In the genomic region with DNA sequence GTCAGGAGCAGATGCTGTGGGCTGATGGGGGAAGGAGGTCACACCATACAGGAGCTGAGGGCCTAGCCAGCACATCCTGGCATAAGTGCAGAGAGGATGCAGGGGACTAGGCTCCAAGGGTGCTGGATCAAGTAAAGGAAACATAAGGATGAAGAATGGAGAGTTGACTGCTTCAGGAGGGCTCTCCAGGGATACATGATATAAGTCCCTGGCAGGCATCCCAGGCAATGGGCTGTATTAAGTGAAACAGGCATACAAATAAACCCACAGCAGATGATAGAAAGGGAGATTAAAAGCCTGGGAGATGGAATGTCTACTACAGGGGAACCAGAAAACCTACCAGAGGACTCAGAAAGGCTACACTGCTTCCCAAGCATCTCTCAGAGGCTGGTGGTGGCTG, we compare ENCODE assay signal across 33 mouse cellular contexts. TPM values are rescaled to one million over a fixed set of nuclear protein-coding genes. Genes with fewer than 3 reads are reported as not detected.
DNase-seq lines count a peak whose midpoint lies in the region; ATAC-seq and TF ChIP-seq lines count a peak whose summit lies in the region.
"Had no signal": no experiment of that assay in that cellular context is flagged by ENCODE, and none has a peak within 500 bp of the region (broad histone marks: within the 10 kb centered on the region; RNA-seq: fewer than 3 reads in every experiment).

No protein-coding gene starts in this region.

- no peak for TF ChIP-seq POLR2A in limb, embryonic 14.5 days (IDR thresholded peaks at IDR 0.05; ENCODE audit: borderline replicate concordance, extremely low read depth, insufficient read depth, insufficient read length)

- TF ChIP-seq CTCF in hindbrain, postnatal 0 days (IDR thresholded peaks at IDR 0.05; ENCODE audit: low read depth) = no peak

- H3K27me3 ChIP-seq in hindbrain, postnatal 0 days (ENCODE audit: insufficient read depth, low read length) = no peaks in the 10 kb centered on the region
- no peaks in the 10 kb centered on the region for H3K27me3 ChIP-seq in hindbrain, embryonic 13.5 days
- H3K27me3 ChIP-seq in limb, embryonic 13.5 days = no peaks in the 10 kb centered on the region
- H3K27me3 ChIP-seq in limb, embryonic 10.5 days (ENCODE audit: low read depth, poor library complexity, severe bottlenecking) = no peaks in the 10 kb centered on the region
- H3K27me3 ChIP-seq in limb, embryonic 14.5 days (ENCODE audit: control insufficient read depth, insufficient read depth, low read length) = no peaks in the 10 kb centered on the region
- H3K27me3 ChIP-seq: CH12.LX; forebrain, embryonic 15.5 days; heart, embryonic 13.5 days; kidney, embryonic 15.5 days; limb, embryonic 15.5 days; liver, embryonic 13.5 days; midbrain, embryonic 12.5 days had no signal

- H3K36me3 ChIP-seq in hindbrain, postnatal 0 days (ENCODE audit: insufficient read depth, low read length) = no peaks in the 10 kb centered on the region
- no peaks in the 10 kb centered on the region for H3K36me3 ChIP-seq in hindbrain, embryonic 13.5 days
- no peaks in the 10 kb centered on the region for H3K36me3 ChIP-seq in limb, embryonic 13.5 days
- H3K36me3 ChIP-seq in limb, embryonic 10.5 days = no peaks in the 10 kb centered on the region
- H3K36me3 ChIP-seq in limb, embryonic 14.5 days (ENCODE audit: control insufficient read depth, insufficient read depth, low read length) = no peaks in the 10 kb centered on the region
- H3K36me3 ChIP-seq: forebrain, embryonic 15.5 days; heart, embryonic 13.5 days; kidney, embryonic 15.5 days; limb, embryonic 15.5 days; liver, embryonic 13.5 days; midbrain, embryonic 12.5 days had no signal

- no peak overlapping the region for H3K4me2 ChIP-seq in hindbrain, postnatal 0 days (ENCODE audit: low read depth, low read length)
- no peak overlapping the region for H3K4me2 ChIP-seq in hindbrain, embryonic 13.5 days
- no peak overlapping the region for H3K4me2 ChIP-seq in limb, embryonic 13.5 days (replicated peaks)
- no peak overlapping the region for H3K4me2 ChIP-seq in limb, embryonic 14.5 days (replicated peaks; ENCODE audit: low read depth, low read length, severe bottlenecking)
- H3K4me2 ChIP-seq: forebrain, embryonic 15.5 days; heart, embryonic 13.5 days; limb, embryonic 15.5 days; midbrain, embryonic 12.5 days had no signal

- no peak for ATAC-seq in hindbrain, postnatal 0 days
- no peak for ATAC-seq in hindbrain, embryonic 13.5 days (ENCODE audit: low FRiP score)
- ATAC-seq in limb, embryonic 13.5 days (ENCODE audit: low FRiP score, low read depth) = peak; percentile 28
- peak; percentile 68; the same call in 1 of the 2 replicates for ATAC-seq in limb, embryonic 14.5 days (ENCODE audit: low FRiP score, low read depth)
- ATAC-seq: forebrain, embryonic 15.5 days; intestine, embryonic 16.5 days; lung, postnatal 0 days; Patski had no signal

- H3K27ac ChIP-seq in hindbrain, postnatal 0 days = no peak overlapping the region
- H3K27ac ChIP-seq in hindbrain, embryonic 13.5 days = no peak overlapping the region
- no peak overlapping the region for H3K27ac ChIP-seq in limb, embryonic 13.5 days
- H3K27ac ChIP-seq in limb, embryonic 10.5 days = no peak overlapping the region
- no peak overlapping the region for H3K27ac ChIP-seq in limb, embryonic 14.5 days (replicated peaks; ENCODE audit: low read depth, low read length)
- H3K27ac ChIP-seq: forebrain, embryonic 15.5 days; gastrocnemius, adult 2 months; heart, adult 2 months; heart, embryonic 13.5 days; kidney, embryonic 15.5 days; limb, embryonic 15.5 days; liver, embryonic 13.5 days; midbrain, embryonic 12.5 days; stomach, postnatal 0 days had no signal

- H3K4me3 ChIP-seq in hindbrain, postnatal 0 days (ENCODE audit: low read length) = no peak overlapping the region
- no peak overlapping the region for H3K4me3 ChIP-seq in hindbrain, embryonic 13.5 days
- no peak overlapping the region for H3K4me3 ChIP-seq in limb, embryonic 13.5 days
- H3K4me3 ChIP-seq in limb, embryonic 10.5 days = no peak overlapping the region
- H3K4me3 ChIP-seq in limb, embryonic 14.5 days (replicated peaks; ENCODE audit: low read length) = no peak overlapping the region
- H3K4me3 ChIP-seq: forebrain, embryonic 15.5 days; heart, adult 2 months; heart, embryonic 13.5 days; kidney, embryonic 15.5 days; limb, embryonic 15.5 days; liver, embryonic 13.5 days; midbrain, embryonic 12.5 days had no signal

- DNase-seq in cerebellum, postnatal 10 days = peak; percentile 16 to 19
- DNase-seq in cerebellum, postnatal 14 days = no peak
- DNase-seq in hindbrain, postnatal 0 days (ENCODE audit: low spot score) = peak; percentile 37
- DNase-seq in limb, embryonic 10.5 days (ENCODE audit: low spot score) = no peak
- peak; percentile 77 for DNase-seq in limb, embryonic 14.5 days (ENCODE audit: low spot score)
- DNase-seq in spleen, adult 12 weeks (ENCODE audit: low spot score) = no peak
- DNase-seq: adrenal gland, postnatal 10 days; cerebellum, adult 11 months; cerebellum, adult 9-10 months; gastrocnemius, adult 2 months; gastrocnemius, postnatal 36 days; heart, adult 2 months; heart, postnatal 10 days; layer of hippocampus, postnatal 36 days; liver, embryonic 13.5 days; lung, adult 18-20 months; lung, postnatal 4 days; right cerebral cortex, adult 18-20 months; thymus, adult 18-20 months; thymus, postnatal 36 days had no signal

- no peaks in the 10 kb centered on the region for H3K4me1 ChIP-seq in hindbrain, postnatal 0 days (ENCODE audit: insufficient read depth, low read length)
- H3K4me1 ChIP-seq in hindbrain, embryonic 13.5 days (replicated peaks) = peaks cover 17% of the 10 kb centered on the region
- H3K4me1 ChIP-seq in limb, embryonic 13.5 days = peaks cover 28% of the 10 kb centered on the region
- H3K4me1 ChIP-seq in limb, embryonic 10.5 days = peaks cover 5% of the 10 kb centered on the region
- peaks cover 6% of the 10 kb centered on the region for H3K4me1 ChIP-seq in limb, embryonic 14.5 days (ENCODE audit: control insufficient read depth, insufficient read depth, low read length)
- H3K4me1 ChIP-seq: forebrain, embryonic 15.5 days had no signal

- no peak overlapping the region for H3K9ac ChIP-seq in hindbrain, postnatal 0 days (replicated peaks; ENCODE audit: low read length)
- H3K9ac ChIP-seq in hindbrain, embryonic 13.5 days = no peak overlapping the region
- no peak overlapping the region for H3K9ac ChIP-seq in limb, embryonic 13.5 days
- H3K9ac ChIP-seq in limb, embryonic 14.5 days (ENCODE audit: low read depth, low read length, severe bottlenecking) = no peak overlapping the region
- H3K9ac ChIP-seq: forebrain, embryonic 15.5 days; heart, embryonic 13.5 days; kidney, embryonic 15.5 days; limb, embryonic 15.5 days; liver, embryonic 13.5 days; midbrain, embryonic 12.5 days had no signal

- H3K9me3 ChIP-seq in hindbrain, postnatal 0 days (ENCODE audit: low read length) = no peaks in the 10 kb centered on the region
- no peaks in the 10 kb centered on the region for H3K9me3 ChIP-seq in hindbrain, embryonic 13.5 days
- H3K9me3 ChIP-seq in limb, embryonic 13.5 days = no peaks in the 10 kb centered on the region
- H3K9me3 ChIP-seq in limb, embryonic 10.5 days (replicated peaks) = no peaks in the 10 kb centered on the region
- H3K9me3 ChIP-seq in limb, embryonic 14.5 days (ENCODE audit: control insufficient read depth, low read length) = no peaks in the 10 kb centered on the region
- H3K9me3 ChIP-seq: forebrain, embryonic 15.5 days; heart, embryonic 13.5 days; kidney, embryonic 15.5 days; limb, embryonic 15.5 days; liver, embryonic 13.5 days; megakaryocyte, embryonic 14.5 days; midbrain, embryonic 12.5 days had no signal

RNA-seq across cellular contexts. Expression of a gene that starts 50.6 kb away (rescaled TPM):
- total RNA-seq in hindbrain, postnatal 0 days (2014; rRNA removed) = 23.5 and 23.6 TPM in 2 replicates
- polyA plus RNA-seq in hindbrain, postnatal 0 days (2015; fragmentation: Nextera tagmentation; extraction: Ambion mirVana) = 9.9 and 10.9 TPM in 2 replicates
- 18.4 and 19.3 TPM in 2 replicates for polyA plus RNA-seq in hindbrain, embryonic 13.5 days (2015; fragmentation: Nextera tagmentation; extraction: Ambion mirVana)
- polyA plus RNA-seq in limb, embryonic 13.5 days (2015; fragmentation: Nextera tagmentation; extraction: Ambion mirVana) = 32.1 and 35.6 TPM in 2 replicates
- 37.7 and 46.2 TPM in 2 replicates for polyA plus RNA-seq in limb, embryonic 10.5 days (2016; fragmentation: Nextera tagmentation; extraction: Ambion mirVana)
- 40.5 and 59.1 TPM in 2 replicates for polyA plus RNA-seq in limb, embryonic 14.5 days (2012; rRNA removed)
- polyA plus RNA-seq in limb, embryonic 14.5 days (2014; fragmentation: Nextera tagmentation; extraction: Ambion mirVana) = 24.8 and 28.7 TPM in 2 replicates

Comparison
In these comparisons a context has a peak if more than half of its experiments do, and no peak if none do; other contexts are left out.
1. DNase-seq: peak in cerebellum, postnatal 10 days (2 of 2), hindbrain, postnatal 0 days (single experiment) and limb, embryonic 14.5 days (single experiment); none in cerebellum, postnatal 14 days (0 of 2), limb, embryonic 10.5 days (single experiment) and spleen, adult 12 weeks (single experiment).
2. ATAC-seq: peak in limb, embryonic 13.5 days (single experiment) and limb, embryonic 14.5 days (single experiment); none in hindbrain, postnatal 0 days (single experiment) and hindbrain, embryonic 13.5 days (single experiment).